Mouse (Mus musculus) brain, embryonic 14.5 days (tissue): Measurements from ENCODE around the gene Zfp91.

ENCODE experiments used
- CTCF ChIP-seq: fragments of 200-500 bp; IDR thresholded peaks from 2 replicates; pipeline ENCODE4 v1.5.1; 2012; ENCODE audit warnings: inconsistent platforms, mild to moderate bottlenecking, moderate library complexity, borderline replicate concordance; ENCODE audit not compliant: insufficient read depth, insufficient read length; ENCODE audit errors: extremely low read depth
- POLR2A ChIP-seq: fragments of 200-500 bp; IDR thresholded peaks from 2 replicates; pipeline ENCODE4 v1.6.1; 2012; ENCODE audit warnings: mild to moderate bottlenecking, inconsistent platforms, borderline replicate concordance; ENCODE audit not compliant: poor library complexity, insufficient read depth, insufficient read length, severe bottlenecking; ENCODE audit errors: extremely low read depth

- TF ChIP-seq POLR2A = no peak
- no peak for TF ChIP-seq CTCF
These were observed 35.6 kb upstream of the Zfp91 start for GRCm38 (mm10) chr19:12831559-12831958.
